Mouse (Mus musculus) spleen, postnatal 14 days (tissue): ENCODE data around the gene Gm7792.
"Not testable (repeated sequence)": the region's sequence is repeated elsewhere in the genome, so short reads cannot be mapped to it uniquely, and the experiment has no call there.

Experiments
- DNase-seq, 2 experiments: peaks; one replicate each; pipeline ENCODE4 v3.0.0; 2021 to 2022; ENCODE audit warnings: low spot score in 2 of 2

Gene Gm7792

DNA sequence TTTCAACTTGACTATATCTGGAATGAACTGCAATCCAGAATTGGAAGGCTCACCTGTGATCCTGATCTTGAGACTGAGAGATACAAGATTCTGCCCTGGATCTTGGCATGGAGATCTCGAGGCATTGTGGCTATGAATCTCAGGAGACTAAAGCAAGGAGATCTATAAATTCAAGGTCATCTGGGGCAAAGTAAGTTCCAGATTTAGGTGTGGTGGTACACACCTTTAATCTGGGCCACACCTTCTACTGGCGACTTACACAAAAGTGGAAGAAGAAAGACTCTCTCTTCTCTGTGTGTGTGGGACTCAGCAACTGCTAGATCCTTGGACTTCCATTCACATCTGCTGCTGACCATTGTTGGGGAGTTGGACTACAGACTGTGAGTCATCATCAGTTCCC lies at the start of gene Gm7792:
Gm7792 (plus strand) TSS at position 301 of the 400 bp plus-strand sequence.
- DNase-seq, result not testable (repeated sequence)
